Mouse (Mus musculus) brown adipose tissue, adult 24 weeks (tissue): ENCODE measurements around the gene Phf20. TPM values are rescaled to one million over a fixed set of nuclear protein-coding genes. Genes with fewer than 3 reads are reported as not detected.

Experiments used
- H3K27ac ChIP-seq: fragments of 200-500 bp; replicated peaks from 2 replicates; pipeline ENCODE4 v1.5.1; 2012; ENCODE audit warnings: low read depth, mild to moderate bottlenecking, low read length
- H3K4me1 ChIP-seq: fragments of 200-500 bp; 2 replicates; pipeline ENCODE4 v1.6.1; 2012; ENCODE audit warnings: low read length, mixed read lengths; ENCODE audit not compliant: control insufficient read depth, insufficient read depth, insufficient read length
- H3K4me3 ChIP-seq: fragments of 200-500 bp; 2 replicates; pipeline ENCODE4 v1.5.1; 2012; ENCODE audit warnings: low read depth, mild to moderate bottlenecking, low read length, moderate library complexity; ENCODE audit not compliant: insufficient read depth
- polyA plus RNA-seq: library from polyadenylated mRNA; stranded (reverse); fragments of >200 nt; gene quantifications from 2 replicates; pipeline ENCODE4 v1.2.4, GENCODE M21; 2012; ENCODE audit not compliant: missing spikeins, insufficient read depth, insufficient read length

Phf20 gene
- polyA plus RNA-seq, 1 experiment, result 17.5 TPM

DNA sequence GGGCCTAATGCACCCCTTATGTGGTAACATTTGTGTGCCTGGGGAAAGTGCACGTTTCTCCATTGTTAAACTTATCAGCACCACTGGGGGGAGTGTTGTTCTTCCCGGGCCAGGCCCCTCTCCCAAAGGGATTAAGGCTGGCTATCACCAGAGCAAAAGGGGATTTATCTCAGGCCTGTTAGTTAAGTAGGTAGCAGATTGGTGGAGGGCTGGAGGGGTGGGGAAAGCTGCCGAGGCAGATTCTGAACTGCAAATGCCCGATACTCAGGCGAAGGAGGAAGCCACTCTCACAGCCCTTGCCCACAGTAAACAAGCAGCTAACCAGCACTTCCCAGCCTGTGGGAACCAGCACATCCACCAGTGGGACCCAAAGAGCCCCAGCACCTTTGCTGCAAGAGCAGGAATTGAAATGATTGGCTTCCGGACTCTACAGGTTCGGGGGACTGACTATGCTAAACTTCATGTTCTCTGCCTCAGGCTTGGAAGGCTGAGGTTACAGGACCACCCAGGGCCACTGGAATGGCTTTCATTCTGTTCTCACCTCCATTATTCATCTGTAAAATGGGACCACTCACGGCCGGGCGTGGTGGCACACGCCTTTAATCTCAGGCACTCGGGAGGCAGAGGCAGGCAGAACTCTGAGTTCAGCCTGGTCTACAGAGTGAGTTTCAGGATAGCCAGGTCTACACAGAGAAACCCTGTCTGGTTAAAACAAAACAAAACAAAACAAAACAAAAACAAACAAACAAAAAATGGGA, 148.7 kb downstream of the Phf20 start:
- Histone ChIP-seq H3K27ac (no peak overlapping the region), H3K4me1 (no peaks in the 10 kb centered on the region), H3K4me3 (no peak overlapping the region)

DNA sequence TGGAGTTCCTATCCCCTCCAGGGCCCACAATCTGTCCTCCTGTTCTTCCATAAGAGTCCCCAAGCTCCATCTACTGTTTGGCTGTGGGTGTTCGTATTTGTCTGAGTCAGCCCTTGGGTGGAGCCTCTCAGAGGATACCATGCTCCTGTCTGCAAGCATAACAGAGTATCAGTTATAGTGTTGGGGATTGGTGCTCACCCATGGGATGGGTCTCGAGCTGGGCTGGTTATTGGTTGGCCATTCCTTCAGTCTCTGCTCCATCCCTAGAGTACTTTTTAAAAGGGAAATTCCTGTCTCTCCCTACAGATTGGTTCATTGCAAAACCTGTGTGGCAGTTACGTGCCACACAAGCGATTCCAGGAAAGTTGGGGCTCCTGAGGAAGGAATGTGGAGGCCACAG, 152.5 kb downstream of the Phf20 start:
- Histone ChIP-seq H3K4me3 (no peak overlapping the region), H3K4me1 (peaks cover 3% of the 10 kb centered on the region; the same call in 1 of the 2 replicates), H3K27ac (no peak overlapping the region)

DNA sequence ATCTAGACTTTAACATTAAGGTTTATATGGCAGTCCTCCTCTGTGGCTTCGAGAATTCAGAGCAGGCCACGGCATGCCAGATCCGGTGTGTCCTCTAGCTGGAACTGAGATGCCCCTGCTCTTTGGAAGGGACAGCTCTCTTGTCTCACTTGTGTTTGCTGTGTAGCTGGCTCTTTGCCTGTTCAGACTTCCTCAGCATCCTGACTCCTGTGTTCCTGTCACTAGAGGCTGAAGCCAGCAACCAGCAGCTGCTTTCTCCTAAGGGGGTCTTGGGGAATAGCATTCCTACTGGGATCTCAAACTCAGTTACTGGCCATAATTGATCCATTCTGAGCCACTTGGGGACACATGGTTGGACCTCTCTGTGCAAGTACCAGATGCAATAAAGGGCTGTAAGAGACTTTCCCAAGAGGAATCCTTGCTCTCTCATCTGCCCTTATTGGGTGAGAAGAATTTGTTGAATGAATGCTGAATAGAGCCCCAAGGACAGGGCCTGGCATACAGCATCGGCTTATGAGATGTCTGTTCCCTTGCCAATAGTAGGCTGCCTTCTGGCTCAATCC, 153.1 kb downstream of the Phf20 start:
- Histone ChIP-seq H3K4me3 (no peak overlapping the region), H3K27ac (no peak overlapping the region), H3K4me1 (peaks cover 5% of the 10 kb centered on the region)

DNA sequence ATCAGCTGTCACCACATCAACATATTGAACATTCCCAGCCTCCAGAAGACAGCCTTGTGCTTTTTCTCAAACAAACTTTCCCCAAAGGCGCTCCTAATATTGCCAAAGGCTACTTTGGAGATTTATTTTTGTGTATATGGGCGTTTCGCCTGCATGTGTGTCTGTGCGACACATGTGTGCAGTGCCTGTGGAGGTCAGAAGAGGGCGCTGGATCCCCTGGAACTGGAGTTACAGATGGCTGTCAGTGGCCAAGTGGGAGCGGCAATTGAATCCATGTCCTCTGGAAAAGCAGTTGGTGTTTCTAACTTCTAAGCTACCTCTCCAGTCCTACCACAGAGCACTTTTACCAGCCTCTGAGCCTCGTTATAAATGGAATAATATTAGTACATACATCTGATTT, 155.0 kb downstream of the Phf20 start:
- H3K4me1 ChIP-seq, result peaks cover 5% of the 10 kb centered on the region
- H3K4me3 ChIP-seq, result no peak overlapping the region
- no peak overlapping the region for H3K27ac ChIP-seq

DNA sequence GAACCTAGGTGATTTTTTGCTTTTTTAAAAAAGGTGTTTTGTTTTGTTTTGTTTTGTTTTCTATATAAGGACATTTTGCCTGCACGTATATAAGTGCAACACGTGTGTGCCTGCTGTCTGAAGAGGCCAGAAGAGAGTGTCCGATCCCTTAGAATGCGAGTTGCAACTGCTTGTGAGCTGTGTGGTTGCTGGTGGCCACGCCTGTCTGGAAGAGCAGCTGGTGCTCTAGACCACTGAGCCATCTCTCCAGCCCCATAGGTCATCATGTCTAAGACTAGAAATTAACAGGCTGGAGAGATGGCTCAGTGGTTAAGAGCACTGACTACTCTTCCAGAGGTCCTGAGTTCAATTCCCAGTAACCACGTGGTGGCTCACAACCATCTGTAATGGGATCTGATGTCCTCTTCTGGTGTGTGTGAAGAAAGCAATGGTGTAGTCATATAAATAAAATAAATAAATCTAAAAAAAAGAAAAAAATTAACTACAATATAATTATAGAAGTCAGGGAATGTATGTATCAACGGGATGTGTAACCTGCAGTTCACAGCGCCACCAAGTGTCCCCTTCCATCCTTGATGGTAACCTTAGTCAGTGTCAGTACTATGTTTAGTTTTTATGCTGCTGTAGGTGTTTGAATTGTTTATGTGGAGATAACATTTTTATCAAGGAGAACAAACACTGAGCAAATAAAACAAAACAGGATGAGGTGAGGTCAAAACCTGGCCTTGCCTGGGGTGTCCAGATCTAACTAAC, 156.3 kb downstream of the Phf20 start:
- peaks cover 5% of the 10 kb centered on the region for H3K4me1 ChIP-seq
- no peak overlapping the region for H3K4me3 ChIP-seq
- H3K27ac ChIP-seq, result no peak overlapping the region

DNA sequence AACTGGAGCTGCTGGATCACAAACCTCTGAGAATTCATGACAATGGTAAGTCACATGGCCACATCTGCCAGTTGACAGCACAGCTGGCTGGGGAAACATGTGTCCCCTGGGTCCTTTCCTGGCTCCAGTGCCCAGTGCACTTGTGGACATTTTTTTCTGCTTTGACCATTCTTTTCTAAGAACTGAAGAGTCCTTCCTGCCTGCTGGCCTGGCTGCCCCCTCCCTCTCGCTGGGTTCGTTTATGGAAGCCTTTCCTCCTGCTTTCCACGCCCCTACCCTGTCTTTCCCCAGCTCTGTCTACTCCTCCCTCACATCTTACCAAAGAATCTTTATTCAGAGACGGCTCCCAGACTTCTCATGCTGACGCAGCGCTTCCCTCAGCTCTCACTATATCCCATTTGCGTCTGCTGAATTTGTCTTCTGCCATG, 157.0 kb downstream of the Phf20 start:
- Histone ChIP-seq H3K4me3 (no peak overlapping the region), H3K4me1 (peaks cover 5% of the 10 kb centered on the region), H3K27ac (no peak overlapping the region)

DNA sequence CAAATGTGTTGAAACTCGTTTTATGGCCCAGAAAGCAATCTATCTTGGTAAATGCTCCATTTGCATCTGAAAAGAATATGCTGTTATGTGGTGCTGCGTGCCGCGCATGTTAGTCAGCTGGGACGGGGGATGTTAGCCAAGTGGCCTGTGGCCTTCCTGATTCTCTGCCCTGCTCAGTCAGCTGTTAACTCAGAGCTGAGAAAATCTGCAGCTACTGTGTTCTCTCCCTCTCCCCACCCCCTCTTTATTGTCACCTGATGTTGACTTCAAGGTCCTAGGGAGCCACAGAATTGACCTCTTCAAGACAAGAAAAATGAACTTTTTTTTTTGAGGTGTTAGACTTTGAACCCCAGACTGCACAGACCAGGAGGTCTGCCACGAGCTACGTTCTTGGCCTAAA, 159.8 kb downstream of the Phf20 start:
- H3K27ac ChIP-seq, result no peak overlapping the region
- H3K4me3 ChIP-seq, result no peak overlapping the region
- H3K4me1 ChIP-seq, result peaks cover 5% of the 10 kb centered on the region

Other genes with a start within 250 kb of the Phf20 start
- gene Cep250, start 240.0 kb upstream of the Phf20 start, polyA plus RNA-seq, result 2.6 and 3.4 TPM in 2 replicates
- gene 6430550D23Rik, start 188.5 kb upstream of the Phf20 start, polyA plus RNA-seq, result 2.4 and 2.6 TPM in 2 replicates
- gene Ergic3, start 188.4 kb upstream of the Phf20 start, polyA plus RNA-seq, result 62.3 and 99.2 TPM in 2 replicates
- not detected in 2 replicates for gene Fer1l4, start 143.5 kb upstream of the Phf20 start, polyA plus RNA-seq
- gene Spag4, start 131.3 kb upstream of the Phf20 start, polyA plus RNA-seq, result 4.0 and 5.4 TPM in 2 replicates
- gene Cpne1, start 84.5 kb upstream of the Phf20 start, polyA plus RNA-seq, result 31.6 and 33.3 TPM in 2 replicates
- 6.4 TPM in 2 replicates for gene Rbm12, start 84.5 kb upstream of the Phf20 start, polyA plus RNA-seq
- 2.9 and 4.3 TPM in 2 replicates for gene Gm28036, start 69.4 kb upstream of the Phf20 start, polyA plus RNA-seq
- 723 and 898 TPM in 2 replicates for gene Romo1, start 52.4 kb upstream of the Phf20 start, polyA plus RNA-seq
- gene Nfs1, start 52.3 kb upstream of the Phf20 start, polyA plus RNA-seq, result 107 and 161 TPM in 2 replicates
- gene Rbm39, start 16.2 kb upstream of the Phf20 start, polyA plus RNA-seq, result 113 and 143 TPM in 2 replicates
- gene Cnbd2, start 115.8 kb downstream of the Phf20 start, polyA plus RNA-seq, result 1.5 and 2.0 TPM in 2 replicates
- gene Scand1, start 116.2 kb downstream of the Phf20 start, polyA plus RNA-seq, result 42.6 and 48.3 TPM in 2 replicates
- 23.3 and 29.1 TPM in 2 replicates for gene Epb41l1, start 224.4 kb downstream of the Phf20 start, polyA plus RNA-seq